Mouse (Mus musculus) heart, postnatal 36 days (tissue): ENCODE results near the gene Aldh1a2. TPM values are rescaled to one million over a fixed set of nuclear protein-coding genes. Genes with fewer than 3 reads are reported as not detected.

Source experiments
- DNase-seq, 2 experiments: peaks; one replicate each; pipeline ENCODE4 v3.0.0; 2021 to 2022
- intact Hi-C: fragments of 180-260 bp; cut with DNase I; formaldehyde crosslinking; loops from one replicate; pipeline ENCODE4 v1.15.1; 2025
- total RNA-seq, 2 experiments: library from RNA; stranded (reverse); gene quantifications; 2 replicates each; pipeline ENCODE4 v1.2.3; 2021

Gene Aldh1a2
- total RNA-seq, 2 experiments from 2014 or later: 8.5 to 8.8 TPM

DNA sequence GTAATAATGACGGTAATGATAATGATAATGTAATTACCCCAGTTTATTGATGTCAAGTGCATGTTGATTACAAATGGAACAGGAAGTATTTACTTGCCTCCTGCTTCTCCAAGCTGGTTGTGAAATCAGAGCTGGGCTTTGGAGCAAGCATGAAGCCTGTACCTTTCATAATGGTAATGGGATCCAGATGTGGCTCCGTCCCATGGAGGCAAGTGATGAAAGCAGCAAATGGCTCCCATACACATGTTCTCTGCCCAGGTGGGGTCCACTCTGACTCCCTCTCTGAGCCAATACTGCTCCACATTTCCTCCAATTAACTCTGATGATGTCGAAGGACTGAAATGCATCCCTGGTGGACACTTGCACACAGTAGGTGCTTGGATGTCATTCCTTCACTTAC lies 121.8 kb downstream of the Aldh1a2 start:
- intact Hi-C loops: no loop called here
- no peak for DNase-seq

DNA sequence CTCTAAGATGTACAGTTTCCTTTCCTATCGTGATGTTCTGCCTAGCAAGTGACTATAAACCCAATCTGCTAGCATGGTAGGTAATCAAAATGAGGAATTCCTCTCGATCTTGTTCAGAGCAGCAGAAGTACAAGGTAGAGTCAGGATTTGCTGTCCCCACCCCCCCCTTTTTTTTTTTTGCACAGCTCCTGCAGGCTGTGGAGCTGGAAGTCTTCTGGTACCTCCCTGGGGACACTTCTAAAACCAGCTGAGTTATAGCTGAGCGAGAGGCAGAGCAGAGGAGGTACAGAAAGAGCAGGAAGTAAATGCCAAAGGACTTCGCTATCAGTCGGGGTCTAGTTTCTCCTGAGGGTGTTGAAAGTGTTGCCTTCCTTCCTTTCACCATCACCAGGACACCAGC lies 124.5 kb downstream of the Aldh1a2 start:
- intact Hi-C loops: no loop called here
- DNase-seq: no peak

Other genes starting within 250 kb of the Aldh1a2 start
- under 1 TPM; 0.16 to 0.22 TPM for gene Aqp9, start 47.1 kb upstream of the Aldh1a2 start, total RNA-seq